Mouse (Mus musculus) cerebellum, adult 11-12 months (tissue): ENCODE data around the gene Gpr143.
"Not testable (repeated sequence)": the region's sequence is repeated elsewhere in the genome, so short reads cannot be mapped to it uniquely, and the experiment has no call there.

Experiments
- DNase-seq: peaks from one replicate; pipeline ENCODE4 v3.0.0; 2022

Gene Gpr143

DNA sequence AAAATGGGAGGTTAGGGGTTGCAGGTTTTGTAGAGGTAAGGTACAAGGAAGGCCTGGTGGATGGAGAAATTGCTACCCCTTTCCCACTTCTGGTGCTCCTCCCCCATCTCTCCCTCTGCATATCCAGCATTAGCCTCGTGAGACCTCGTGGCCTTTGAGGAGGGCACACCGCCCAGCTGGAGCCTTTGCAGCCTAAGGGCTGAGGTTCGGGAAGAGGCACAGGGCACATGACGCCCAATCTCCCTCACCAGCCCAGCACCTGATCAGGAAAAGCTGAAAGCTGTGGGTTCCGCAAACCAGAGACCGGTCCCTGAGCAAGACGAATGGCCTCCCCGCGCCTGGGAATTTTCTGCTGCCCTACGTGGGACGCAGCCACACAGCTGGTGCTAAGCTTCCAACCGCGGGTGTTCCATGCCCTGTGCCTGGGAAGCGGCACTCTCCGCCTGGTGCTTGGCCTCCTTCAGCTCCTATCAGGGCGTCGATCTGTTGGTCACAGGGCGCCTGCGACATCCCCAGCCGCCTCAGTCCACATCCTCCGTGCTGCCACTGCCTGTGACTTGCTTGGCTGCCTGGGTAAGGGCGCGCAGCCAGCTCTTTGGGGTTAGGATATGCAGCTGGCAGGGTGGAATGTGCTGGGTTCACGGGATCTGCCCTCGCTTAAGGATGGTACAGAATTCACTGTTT, at the start of gene Gpr143:
Gene Gpr143 (plus strand): TSS at position 202 of the 684 bp plus-strand sequence.
- no peak for DNase-seq

DNA sequence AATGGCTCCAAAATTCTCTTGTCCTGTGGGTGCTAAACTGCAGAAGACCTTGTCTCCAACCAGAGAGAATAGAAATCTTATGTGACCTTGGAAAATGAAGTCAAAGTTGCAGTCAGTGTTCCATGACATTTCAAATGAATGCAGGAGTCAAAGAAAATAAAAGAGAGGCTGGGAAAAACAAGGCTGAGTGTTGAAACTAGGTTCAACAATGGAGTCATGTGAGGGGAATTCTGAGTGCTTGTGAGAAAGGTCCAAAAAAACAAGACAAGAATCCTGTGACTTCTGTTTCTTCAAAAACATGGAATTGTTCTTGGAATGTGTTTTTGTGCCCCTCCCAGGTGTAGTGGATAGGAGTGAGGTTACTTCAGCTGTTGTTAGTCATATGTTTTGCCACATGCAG, 46.4 kb upstream of the Gpr143 start:
- no peak for DNase-seq

DNA sequence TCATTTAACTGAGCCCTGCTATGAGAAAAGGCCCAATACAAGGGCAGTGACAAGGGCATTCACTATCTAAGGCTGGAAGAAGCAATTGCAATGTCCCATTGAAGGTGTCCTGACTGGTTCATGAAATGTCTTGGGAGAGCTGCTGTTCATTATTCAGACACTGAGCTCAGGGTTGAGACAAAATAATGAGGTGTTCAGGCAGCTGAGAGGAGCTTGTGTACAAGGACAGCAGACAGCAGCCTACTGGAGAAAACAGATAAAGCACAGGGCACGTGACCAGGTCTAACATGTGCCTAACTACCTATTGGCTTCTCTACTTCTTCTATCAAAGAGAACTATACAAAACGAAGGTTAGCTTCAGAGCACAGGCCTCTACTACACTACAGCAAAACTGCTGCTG, 43.5 kb upstream of the Gpr143 start:
- DNase-seq = no peak

DNA sequence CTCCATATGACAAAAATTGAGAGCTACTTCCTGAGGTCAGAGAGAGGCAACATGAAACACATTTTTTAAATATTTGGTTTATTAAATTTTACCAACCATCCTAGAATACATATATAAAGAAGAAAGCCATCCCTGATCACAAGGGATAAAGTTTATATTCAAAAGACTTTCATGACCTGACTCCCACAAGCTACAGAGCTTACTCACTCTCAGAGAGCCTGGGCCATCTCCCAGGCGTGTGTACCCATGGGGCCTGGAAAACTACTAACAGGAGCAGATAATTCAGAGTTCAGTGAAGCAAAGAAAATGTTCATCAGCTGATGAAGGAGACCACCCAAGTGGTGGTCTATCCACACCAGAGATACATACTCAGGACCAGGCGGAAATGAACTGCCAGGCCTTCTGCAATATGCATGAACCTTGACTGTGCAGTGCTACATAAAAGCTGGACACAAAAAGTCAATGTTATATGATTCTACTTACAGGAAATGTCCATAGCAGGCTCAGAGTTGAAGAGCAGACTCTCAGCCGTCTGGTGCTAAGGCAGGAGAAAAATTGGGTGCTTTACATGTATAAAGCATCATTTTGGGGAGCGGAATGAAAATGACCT, 42.9 kb upstream of the Gpr143 start:
- no peak for DNase-seq

DNA sequence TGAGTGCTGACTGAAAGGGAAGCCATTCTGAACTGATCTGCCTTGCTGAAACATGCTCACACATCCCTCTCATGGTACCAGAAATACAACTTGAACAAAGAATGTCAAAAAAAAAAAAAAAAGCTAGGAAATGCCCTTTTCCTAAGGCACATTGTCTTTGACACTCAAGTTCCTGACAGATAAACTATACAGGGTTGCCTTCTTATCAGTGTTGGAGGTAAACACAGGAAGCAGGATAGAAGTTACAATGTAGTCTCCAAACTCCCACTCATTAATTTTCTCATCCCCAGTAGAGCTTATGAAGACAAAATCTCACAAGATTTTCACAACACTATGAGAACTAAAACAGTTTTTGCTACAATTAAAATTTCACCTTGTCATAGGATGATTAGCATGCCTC, 38.1 kb upstream of the Gpr143 start:
- no peak for DNase-seq

DNA sequence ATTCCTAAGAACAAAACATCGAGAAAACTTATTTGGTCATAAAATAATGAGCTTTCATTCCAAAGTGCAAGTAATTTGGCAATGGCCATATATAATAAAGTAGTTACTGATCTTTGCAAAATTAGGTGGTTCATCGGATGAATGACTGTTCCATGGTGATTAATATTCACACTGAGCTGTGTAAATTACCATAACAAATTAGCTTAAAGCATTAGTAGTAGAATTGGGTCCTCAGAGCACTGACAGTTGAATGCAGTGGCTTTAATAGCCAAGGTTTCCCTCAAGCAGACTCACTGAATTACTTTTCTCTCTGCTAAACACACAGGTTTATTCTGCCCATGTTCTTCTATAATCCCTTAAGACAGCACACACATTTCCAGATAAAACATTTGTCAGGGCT, 35.8 kb upstream of the Gpr143 start:
- no peak for DNase-seq

DNA sequence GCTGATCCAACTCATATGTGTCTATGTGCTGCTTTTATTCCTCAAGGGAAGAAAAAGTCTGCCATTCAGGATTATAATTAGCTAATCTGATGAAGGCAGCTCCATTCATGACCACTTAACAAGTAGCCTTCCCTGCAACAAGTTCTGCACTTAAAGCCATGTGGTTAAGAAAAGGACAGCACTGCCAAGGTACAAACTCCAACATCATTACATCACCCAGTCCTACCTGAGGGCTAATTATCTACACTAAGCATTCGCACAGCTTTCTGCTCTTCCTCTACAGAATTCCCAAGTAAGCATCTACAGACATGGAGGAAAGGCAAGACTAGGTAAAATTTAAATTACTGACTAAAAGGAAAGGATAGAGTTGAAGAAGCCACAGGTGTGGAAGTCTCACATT, 25.9 kb upstream of the Gpr143 start:
- no peak for DNase-seq

DNA sequence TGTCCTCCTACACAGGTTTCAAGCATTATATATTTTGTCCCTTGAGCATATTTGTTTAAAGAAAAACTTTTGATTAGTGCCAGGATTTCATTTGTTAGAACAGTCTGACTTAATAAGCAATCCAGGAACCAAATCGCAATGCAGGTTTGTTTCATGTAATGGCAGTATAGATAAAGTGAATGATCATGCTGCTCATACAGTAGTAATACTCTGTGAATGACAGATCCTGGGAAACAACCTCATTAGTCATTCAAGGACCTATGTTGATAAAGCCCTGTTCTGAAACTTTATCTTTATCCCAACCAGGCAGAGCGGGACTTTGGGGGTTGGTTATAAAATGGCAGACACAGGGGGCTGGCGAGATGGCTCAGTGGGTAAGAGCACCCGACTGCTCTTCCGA, 25.4 kb upstream of the Gpr143 start:
- DNase-seq = no peak

DNA sequence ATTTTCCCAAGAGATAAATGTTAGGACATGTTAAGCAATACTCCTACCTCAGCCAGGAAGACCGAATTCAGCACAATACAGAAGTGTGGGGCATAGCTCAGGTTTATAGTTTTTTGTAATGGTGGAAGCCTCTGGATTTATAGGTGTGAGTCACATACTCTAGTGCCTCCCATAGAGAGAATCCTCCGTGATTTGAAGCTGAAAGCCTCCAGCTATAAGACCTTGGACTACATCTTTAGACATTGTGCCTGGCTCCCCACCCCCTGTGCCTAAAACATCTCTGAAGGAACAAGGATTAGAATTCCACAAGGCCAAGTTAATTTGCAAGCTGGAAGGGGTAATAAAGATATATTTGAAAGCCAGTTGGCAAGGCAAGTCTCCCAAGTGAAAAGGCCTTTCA, 19.3 kb upstream of the Gpr143 start:
- no peak for DNase-seq

DNA sequence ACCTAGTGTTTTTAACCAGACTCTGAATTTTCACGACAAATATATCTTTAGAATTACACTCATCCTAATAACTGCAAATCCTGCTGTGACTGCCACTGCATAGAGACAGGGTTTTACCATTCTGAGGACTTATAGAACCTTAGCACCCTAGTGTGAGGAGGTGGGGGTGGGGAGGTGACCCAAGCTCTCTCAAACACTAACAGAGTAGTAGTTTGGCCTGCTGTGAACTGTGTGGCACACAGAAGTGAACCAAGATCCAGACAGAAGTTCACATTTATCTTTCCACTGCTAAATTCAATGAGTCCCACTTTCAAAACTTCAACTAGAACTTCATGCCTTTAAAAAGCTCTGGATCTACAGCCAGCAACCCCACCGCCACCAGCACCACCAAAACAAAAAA, 18.9 kb upstream of the Gpr143 start:
- no peak for DNase-seq

DNA sequence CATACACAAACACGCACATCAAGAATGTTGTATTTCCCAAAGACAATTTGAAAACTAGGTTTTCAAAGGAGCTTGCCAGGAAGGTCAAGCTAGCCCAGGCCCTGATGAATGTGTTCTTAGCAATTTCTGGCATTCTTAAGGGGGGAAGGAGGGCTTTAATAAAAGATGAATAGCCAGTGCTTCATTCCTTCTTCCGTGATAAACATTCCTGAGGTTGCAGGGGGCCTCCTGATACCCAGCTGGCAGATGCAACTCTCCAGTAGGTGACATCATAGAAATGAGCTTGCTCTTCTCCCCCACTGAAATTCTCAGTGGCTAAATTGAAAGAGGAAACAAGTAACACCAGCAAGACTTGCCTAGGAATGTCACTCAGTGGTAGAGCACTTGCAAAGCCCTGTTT, 17.6 kb upstream of the Gpr143 start:
- no peak for DNase-seq

DNA sequence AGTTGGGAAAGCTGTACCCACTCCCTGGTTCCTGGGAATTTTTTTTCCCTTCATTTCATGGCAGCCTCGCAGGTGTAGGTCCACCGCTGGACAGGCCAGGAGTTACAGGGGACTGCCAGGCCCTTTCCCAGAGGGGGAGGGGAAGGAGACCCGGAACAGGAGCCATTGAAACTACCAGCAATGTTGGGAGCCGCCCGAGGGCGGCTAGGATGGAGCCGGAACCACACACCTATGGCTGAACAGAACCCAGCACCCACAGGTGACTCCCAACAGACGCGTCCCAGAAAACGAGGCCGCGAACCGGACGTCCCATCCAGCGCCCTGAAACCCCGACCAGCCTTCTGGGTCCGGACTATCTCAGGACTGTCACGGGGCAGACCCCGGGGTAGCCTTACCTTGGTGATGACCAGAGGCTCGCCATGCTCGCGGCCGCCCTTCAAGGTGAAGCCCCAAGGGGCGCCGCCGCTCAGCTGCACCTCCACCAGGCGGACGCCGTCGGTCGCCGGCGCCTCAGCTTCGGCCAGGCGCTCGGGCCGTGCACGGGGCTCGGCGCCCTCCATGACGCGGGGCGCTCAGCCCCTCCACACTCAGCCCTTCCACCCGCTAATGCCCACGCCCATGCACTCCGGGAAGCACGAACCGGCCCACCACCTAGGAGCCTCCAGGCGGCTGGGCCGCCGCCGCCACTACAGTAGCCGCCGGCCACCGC, 12.7 kb upstream of the Gpr143 start, which contains the start of gene Shroom2:
Gene Shroom2 (minus strand): TSS at position 575 of the 709 bp plus-strand sequence.
- DNase-seq = no peak

DNA sequence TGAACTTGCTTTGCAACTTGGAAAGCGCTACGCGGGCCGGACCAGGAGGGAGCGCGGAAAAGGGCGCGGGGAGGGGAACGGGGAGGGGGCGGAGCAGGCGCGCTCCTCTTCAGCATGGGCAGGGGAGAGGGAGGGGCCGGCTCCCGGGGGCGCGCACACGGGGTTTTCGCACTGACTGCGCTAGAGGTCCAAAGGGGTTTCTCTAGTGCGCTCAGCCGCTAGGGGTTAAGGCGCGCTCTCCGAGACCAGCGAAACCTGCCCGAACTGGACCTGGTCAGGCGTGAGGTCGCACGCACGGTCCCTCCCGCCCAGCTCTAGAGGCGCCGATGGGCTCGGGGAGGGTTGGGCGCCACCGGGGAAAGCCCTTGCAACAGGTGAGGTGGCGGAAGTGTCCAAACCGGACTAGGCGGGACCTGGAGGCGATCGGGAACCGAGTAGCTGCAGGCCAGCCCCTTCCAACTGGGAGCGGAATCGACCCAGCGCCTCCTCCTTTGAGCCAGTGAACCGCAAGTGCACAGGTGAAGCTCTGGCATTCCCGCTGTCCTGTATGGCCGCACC, 12.0 kb upstream of the Gpr143 start:
- DNase-seq = no peak

DNA sequence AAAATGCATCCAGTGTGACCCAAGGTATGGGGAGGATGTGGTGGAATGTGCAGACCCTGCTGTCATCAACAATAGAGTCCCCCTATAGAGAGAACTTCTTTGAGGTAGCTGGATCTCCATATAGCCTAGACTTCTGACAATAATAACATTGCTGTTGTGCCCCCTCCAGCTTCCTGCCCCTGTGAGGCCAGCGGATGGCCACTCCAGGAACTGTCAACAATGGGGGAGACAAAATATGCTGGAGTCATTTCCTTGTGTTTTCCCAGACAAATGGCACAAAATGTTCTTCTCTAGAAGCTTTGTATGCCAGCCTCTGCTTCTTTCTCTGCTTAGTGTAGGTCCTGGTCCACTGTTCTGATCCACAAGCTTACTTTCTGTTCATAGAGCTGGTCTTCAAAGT, 6.4 kb downstream of the Gpr143 start:
- no peak for DNase-seq

DNA sequence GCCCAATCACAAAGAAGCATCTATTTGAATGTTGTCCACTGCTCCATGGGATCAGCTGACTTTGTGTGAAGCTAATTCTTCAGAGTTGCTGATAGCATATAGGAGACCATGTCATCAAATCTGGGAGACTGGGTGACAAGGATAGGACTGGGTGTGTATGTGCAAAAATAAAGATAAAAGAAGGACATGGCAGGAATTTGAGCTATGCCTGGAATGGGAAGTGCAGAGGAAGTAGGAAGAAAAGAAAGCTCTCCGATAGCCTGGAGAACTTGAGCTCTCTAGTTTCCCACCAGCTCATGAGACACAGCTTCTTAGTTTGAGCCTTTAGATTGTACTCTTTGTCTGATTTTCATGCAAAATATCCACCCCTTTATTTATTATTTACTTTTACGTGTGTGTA, 6.9 kb downstream of the Gpr143 start:
- DNase-seq = no peak

DNA sequence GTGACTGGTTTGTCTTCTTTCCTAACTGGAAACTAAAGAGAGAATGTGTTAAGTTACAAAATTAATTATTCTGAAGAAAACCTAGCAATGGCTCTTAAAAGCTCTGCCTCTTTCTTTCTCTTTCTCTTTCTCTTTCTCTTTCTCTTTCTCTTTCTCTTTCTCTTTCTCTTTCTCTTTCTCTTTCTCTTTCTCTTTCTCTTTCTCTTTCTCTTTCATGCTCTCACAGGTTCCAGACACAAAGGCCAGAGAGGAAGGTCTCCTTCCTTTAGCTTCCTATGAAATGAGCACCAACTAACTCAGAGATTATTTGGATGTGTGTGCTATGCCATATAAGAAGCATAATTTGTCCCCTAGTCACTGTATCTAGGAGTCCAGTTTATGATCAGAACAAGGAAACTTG, 23.6 kb downstream of the Gpr143 start:
- DNase-seq = no peak

DNA sequence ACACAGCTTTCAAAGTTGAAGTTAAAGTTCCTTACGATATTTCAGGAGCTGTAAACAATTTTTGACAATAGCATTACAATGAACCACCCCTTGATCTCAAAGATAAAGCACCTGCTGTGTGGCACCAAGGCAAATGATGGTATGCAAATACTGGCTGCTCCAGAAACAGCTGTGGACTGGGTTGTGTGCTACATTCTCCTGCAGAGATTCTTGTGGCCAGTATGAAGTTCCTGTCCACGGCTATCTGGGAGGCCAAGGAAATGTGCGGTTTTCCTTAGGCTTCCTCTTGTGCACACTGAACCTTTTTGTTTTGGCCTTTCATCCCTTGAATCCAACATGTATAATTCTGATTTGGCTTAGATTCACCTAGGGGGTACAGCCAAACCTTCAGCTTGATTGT, 31.6 kb downstream of the Gpr143 start:
- DNase-seq = no peak

DNA sequence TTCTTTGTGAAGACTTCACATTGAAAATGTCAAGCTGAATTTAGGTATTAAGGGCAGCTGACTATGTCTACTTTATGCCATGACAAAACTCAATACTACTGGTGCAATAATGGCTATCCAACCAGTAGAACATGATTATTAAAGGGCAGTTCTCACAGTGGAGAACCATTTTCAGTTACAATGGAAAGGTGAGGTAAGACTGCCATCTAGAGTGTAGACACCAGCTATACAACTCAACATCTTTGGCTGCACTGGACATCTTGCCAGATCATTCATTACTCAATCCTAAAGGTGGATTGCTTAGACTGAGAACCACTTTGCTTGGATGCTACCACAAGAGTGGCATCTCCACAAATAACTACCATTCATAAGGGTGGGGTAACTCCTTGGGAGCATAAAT, 37.3 kb downstream of the Gpr143 start:
- DNase-seq = no peak

DNA sequence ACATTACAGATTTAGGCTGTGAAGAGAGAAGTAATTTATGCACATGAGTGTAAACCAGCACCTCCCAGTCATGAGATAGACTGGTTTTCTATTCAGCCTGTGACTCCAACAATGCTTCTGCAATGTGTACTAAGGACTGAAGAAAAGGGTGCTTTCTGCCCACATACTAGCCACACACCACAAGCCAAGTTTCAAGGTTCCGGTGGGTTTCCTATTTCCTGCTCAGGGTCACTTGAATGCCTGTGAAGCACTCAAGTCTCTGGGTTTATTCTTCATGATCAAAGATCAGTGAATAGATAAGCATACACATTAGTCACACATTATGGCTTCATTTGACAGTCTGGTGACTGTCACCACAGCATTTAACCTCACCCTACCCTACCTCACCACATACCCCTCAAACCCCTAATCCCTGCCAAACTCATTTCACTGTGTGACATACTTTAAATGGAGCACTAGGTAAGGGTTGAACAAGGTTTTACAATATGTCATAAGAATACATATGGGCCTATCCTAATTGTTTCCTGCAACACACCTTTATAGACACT, 49.4 kb downstream of the Gpr143 start:
- DNase-seq = not testable (repeated sequence)

DNA sequence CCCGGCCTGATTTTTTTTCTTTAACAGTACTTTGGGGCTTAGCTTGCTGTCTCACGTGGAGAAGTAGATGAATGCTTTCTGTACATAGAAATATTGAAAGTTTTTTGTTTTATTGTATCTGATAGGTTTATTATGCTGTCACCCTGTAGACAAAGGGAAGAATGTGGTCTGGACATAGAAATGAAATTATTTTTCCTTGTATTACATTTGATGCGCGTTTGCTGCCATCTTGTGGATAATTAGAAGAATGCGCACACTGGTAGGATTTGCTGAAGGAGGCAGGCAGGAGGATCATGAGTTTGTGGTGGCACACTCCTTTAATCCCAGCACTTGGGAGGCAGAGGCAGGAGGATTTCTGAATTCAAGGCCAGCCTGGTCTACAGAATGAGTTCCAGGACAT, 53.2 kb downstream of the Gpr143 start:
- DNase-seq = not testable (repeated sequence)

DNA sequence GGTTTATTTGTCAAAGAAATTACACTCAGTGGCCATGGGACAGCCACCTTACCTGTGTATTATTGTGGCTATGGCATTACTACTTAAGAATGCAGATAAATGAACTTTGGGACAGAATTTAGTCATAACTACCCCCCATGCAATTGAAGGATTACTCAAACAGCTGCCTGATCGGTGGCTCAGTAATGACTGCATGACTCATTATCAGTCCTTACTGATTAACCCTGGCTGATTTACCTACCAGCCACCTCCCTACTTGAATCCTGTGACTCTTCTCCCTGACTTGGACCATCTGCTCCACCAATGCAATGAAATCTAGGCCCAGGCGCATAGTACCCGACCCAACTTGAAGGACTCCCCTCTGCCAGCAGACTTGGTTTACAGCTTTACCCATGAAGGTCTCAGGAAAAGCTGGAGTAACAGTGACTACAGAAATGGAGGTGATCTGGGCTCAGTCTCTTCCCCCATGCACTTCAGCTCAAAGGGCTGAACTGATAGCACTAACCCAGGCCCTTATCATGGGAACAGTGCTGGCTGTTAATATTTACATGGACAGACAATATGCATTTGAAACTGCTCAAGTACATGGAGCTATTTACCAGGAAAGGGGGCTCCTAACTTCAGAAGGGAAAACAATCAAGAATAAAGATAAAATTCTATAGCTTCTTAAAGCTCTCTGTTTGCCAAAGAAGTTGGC, 73.5 kb downstream of the Gpr143 start:
- DNase-seq = no peak
